Mouse (Mus musculus) lung, postnatal 25 days (tissue): ENCODE measurements at regions not wholly inside any gene's neighbourhood (a gene's known extent, or its start where the extent isn't known, plus 50 kb on each side); places are given as distances from the start of the nearest gene placed in this dataset.

Experiments
- DNase-seq: peaks from one replicate; pipeline ENCODE4 v3.0.0; 2022; ENCODE audit warnings: low spot score

- DNase-seq, result no peak
Observed at GRCm38 (mm10) chr2:28287210-28287860, 94.5 kb downstream of the Olfm1 start.

DNA sequence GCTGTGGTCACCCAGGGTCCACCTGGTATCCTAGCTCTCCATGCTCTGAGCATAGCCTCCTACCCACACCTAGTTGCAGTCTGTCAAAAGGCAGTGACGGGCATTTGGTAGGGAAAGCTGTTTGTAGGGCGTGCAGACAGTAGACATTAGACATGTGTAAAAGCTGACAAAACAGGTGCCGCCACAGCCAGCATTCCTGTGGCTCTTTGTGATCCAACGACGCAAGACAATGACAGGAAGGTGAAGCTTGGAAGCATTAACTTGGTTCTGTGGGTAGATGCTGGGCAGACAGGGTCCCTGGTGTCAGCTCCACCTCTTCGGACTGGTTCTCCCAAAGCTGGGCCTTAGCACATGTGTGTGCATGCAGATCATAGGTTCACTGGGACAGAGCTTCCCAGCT lies 96.5 kb downstream of the Olfm1 start:
- no peak for DNase-seq

DNA sequence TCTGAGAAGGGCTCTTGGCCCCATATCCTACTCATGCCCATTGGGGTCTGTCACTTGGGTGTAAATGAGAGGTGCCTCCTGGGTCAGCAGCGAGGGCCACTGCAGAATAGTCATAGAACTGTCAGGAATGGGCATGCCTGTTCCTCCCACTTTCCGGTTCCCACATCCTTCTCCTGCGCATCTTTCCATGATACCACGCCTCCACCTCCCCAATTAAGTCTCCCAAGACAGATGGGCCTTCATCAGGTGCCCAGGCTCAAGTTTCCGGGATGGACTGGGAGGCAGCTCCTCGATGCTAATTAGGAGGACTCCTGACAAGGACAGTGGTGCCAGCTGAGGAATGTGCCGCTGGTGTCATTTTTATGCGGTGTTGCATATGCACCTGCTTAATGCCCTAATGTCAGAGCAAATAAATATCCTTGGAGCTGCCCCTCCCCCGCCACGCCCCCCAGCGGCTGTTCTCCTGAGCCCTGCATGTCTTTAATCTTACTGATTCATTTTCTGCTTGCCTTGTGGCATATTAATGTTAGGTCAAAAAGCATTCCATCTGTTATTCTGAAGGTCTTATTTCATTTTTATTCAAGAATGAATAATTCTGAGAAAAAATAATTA lies 97.2 kb downstream of the Olfm1 start:
- DNase-seq, result no peak

DNA sequence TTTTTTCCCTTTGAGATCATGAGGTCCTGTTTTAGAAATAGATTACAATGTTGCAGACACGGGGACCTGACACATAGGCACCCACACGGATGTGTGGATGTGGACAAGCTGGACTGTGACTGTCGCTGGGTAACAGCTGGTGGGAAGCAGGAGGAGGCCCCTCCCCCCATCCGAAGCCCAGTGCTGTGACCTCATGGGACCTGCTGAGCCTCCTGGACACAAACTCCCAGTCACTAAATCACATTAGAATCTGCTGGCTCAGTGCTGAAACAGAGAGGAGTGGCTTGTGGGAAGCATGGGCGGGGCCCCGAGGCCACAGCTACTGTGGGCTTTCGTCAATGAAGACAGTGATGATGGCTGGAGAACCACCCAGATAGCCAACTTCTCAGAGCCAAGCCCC lies 101.7 kb downstream of the Olfm1 start:
- no peak for DNase-seq

DNA sequence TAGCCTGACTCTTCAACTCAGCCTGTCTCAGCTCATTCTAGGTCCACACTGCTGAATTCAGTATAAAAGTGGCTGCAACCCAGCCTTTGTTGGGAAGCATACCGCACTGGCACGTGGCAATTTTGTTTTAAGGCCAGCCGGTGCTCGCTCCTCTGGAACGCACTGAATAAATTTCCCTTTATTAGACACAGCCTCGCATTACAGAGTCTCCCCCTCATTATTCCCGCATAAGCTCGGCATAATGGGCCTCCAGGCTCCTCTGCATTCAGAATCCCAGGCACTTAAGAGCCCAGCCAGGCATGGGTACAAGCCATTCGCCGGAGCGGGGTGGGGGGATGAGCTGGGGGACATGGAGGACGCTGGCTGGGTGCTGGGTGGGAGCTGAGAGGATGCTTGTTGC lies 103.4 kb downstream of the Olfm1 start:
- no peak for DNase-seq

GRCm38 (mm10) chr2:28298738-28299137 lies 105.9 kb downstream of the Olfm1 start:
- DNase-seq, result no peak

DNA sequence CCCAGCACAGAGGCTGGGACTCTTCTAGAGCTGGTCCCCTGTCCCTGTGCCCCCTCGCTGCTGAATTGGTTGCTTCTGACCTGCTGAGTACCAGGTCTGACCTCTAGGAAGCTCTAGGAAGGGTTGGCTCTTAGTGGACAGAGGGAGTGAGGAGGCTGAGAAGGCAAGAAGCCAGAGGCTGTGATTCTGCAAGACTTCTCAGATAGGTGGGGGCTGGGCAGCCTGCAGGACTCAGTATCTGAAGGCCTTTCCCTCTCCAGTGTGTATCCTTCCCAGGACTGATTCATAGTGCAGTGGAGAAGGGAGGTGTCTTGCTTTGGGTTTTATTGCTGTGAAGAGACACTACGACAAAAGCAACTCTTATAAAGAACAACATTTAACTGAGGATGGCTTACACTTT lies 106.6 kb downstream of the Olfm1 start:
- DNase-seq, result no peak

DNA sequence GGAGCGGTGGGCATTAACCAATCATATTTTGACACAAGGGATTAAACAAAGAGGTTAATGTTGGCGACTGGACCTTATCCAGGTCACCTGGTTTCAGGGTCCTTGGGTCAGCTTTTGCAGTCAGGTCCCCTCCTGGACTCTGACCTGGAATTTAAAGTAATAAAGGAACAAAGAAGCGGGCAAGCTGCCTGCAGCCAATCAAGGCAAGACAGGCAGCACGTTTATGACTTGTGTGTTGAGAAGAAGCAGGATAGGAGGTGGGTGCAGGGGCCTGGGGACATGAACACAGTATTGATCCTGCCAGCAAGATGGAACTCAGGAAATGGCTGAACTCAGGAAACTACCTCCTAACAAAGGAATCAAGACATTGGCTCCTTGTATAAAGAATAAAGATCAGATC lies 108.5 kb downstream of the Olfm1 start:
- DNase-seq, result no peak

DNA sequence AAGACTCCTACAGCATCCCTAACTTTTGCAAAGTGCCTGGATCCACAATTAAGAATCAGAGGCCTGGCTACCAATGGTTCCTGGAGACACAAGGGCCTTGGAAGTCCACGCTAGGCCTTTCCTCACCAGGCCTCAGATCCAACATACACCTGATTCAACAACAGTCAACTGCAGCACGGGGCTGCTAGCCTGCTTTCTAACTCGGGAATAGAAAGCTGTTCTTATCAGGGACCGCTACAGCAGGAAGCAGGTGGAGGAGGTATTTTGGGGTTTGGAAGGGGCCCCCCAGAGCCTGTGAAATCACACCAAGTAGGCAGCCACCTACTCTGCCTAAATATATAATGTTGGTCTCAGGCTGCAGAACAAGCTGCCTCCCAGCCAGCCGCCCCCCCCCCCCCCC lies 111.1 kb downstream of the Olfm1 start:
- no peak for DNase-seq

- DNase-seq, result peak; percentile 41
Observed at GRCm38 (mm10) chr2:28304712-28305111, 111.9 kb downstream of the Olfm1 start.

DNA sequence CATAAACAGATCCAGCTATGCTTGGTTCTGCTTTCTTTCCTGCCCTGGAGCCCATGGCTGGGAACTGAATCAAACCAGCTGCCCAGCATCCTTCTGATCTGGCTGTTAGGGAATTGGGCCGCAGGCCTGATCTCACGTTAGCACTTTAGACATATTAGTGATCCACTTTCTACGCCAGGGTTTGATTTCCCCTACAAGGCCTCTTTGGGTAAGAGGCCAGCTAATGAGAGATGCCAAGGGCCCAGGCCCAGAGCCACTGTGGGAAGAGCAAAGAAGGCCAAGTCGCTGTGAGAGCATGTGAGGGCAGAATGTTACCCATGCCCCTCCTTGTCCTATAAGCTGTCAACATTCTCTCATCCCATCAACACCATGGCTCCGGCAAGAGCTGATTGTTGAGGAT lies 116.3 kb downstream of the Olfm1 start:
- no peak for DNase-seq

GRCm38 (mm10) chr2:28312212-28312611 lies 119.4 kb downstream of the Olfm1 start:
- no peak for DNase-seq

DNA sequence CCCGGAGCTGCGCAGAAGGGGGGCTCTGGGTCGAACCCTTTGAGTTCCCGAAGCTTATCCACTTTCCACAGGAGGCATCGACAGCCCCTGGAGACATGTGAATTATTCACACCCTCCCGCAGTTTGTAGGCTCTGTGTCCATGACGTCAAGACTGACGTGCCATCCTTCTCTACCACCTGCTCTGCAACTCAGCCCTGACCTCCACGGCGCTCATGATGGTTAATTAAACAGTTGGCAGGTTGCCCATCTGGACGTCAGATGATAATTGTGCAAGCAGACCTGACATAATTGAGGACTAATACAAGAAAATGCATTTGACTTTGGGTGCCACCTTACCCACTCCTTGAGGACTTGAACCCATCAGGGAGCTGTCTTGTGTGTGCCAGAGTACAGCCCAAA lies 121.1 kb upstream of the Ppp1r26 start:
- DNase-seq, result no peak

DNA sequence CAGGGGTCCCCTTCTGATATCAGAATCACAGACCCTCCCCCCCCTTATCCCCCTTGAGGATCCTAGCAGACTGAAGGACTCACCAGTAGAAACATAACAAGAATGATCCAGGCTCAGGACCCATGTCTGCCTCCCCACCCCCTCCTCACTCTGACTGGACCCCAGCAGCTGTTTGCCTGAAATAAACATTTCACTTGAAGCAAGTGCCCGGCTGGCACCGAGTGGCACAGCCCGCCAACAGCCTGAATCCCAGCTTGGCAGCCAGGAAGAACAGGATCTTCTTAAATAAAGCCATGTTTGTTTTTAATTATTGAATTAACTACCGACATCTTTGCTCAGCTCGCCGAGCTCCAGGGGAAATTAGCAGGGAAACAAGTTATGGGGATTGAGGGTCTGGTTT lies 120.5 kb upstream of the Ppp1r26 start:
- no peak for DNase-seq

DNA sequence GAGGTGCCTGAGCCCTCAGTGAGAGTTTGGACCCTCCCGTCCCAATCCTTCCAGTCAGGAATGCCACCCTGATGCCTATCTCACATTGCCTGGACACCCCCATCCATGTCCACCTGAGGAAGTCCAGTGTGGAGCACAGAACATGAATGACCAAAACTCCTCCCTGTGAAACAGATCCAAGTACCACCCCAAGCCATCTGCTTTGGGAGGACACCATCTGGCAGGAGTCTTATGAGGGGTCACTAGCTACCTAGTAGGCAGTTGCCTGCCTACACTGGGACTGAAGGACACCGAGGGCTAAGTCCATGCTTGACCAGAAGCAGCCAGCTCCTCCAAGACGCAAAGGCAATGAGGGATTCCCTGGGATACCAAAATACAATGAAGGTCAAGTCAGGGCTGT lies 119.9 kb upstream of the Ppp1r26 start:
- DNase-seq, result no peak

DNA sequence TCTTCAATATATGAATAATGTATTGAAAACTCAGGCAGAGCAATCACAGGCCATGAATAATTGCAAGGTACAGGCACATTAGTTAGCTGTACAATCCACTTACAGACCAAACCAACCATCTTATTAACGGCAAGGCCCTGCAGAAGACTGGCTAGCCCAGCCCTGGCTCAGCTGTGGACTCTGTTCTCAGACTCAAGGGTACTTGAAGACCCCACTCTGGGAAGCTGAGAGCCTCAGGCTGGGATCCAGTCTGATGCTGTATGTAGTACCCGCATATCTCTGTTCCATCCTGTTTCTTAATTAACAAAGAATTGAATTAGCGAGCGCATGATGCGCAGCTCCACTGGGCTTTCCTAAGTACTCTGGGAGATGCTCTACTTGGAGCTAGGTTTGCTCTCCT lies 117.5 kb upstream of the Ppp1r26 start:
- DNase-seq, result no peak

DNA sequence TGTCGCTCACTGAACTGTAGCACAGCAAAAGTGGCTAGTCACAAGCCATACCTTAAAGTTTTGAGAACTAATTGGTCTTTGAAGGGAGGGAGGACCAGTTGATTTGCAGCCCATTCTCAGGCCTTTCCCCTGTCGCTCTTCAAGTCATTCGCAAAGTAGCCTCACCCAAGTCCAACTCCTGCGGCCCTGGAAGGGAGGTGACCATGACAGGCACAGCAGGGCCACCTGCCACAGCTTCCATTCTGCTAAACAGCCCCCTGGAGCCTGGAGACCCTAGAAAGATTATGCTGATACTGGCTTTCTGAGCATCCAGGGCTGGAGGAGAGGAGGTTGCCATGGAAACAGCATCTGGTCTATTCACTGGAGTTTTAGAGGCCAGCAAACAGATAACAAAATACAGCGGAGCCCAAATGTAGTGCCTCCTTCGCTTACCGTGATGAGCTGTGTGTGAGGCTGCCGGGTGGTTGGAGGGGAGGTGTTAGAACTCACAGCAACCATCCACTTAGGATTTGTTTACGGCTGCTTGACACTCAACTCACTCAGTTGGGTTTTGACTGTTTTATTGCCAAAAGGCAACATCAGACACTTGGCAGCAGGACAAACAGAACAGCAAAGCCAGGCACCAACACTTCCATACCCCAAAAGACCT lies 111.3 kb upstream of the Ppp1r26 start:
- DNase-seq, result no peak

DNA sequence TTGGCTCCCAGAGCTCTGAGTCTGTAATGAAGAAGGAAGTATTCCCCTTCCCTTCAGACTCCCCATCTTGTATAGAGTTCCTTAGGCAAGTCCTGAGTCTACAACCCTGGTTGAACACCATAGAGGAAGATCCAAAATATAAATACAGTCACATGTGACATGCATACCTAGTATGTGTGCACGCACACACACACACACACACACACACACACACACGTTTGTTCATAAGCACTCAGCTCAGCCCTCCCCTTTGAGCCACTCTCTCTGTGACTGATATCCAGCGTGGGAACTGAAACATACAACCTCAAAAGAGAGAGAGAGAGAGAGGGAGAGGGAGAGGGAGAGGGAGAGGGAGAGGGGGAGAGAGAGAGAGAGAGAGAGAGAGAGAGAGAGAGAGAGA lies 110.8 kb upstream of the Ppp1r26 start:
- DNase-seq, result no peak

- DNase-seq, result no peak
Observed at GRCm38 (mm10) chr2:28336349-28337309, 110.0 kb upstream of the Ppp1r26 start.

- no peak for DNase-seq
Observed at GRCm38 (mm10) chr2:28337561-28337960, 109.0 kb upstream of the Ppp1r26 start.

GRCm38 (mm10) chr2:28341304-28341703 lies 105.3 kb upstream of the Ppp1r26 start:
- DNase-seq, result no peak

DNA sequence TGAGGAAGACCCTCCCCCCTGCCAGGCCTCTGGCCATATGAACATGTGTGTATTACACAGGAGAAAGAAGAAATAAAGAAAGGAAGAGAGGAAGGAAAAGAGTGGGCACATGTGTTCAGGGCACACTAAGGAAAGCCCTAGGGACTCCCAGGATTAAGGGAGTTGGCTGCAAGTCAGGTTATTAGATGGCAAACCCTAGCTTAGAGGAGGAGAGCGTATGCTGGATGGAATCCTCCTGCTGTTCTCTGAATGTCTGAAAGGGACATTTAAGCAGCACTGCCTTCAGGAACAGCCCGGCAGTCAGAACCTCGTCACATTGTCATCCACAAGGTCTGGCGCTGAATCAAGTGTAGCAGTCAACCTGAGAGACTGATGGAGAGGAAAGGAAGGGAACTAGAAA lies 98.1 kb upstream of the Ppp1r26 start:
- DNase-seq, result no peak

GRCm38 (mm10) chr2:28349911-28350310 lies 96.7 kb upstream of the Ppp1r26 start:
- no peak for DNase-seq
